ENCODE assay signal across 1 mouse cellular context in the genomic region with DNA sequence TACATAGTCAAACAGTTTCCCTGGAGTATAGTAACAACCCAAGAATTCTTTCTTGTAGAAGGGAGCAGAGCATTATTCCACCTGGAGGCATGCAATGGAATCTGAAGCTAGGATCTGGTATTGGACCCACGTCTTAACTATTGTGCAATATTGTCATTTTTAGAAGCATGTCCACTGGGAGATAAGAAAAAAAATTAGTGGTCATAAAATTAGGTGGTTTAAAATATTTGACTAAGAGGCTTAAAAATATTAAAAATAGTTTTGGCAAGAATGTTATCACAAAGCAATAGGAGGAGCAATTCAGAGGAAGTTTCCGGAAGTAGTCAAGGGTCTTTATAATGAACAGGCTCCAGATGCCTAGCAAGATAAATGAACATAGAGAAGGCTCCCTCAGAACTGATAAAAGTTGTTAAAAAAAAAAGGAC.
TF ChIP-seq lines count a peak whose summit lies in the region.

No protein-coding gene starts in this region.

TF ChIP-seq in MEL, 35 proteins besides CTCF, POLR2A, EP300 and RAD21 (continued from another document):
- TF ChIP-seq UBTF (IDR thresholded peaks at IDR 0.05; ENCODE audit: borderline replicate concordance, insufficient read depth, low read depth, low read length) (no peak), POLR2AphosphoS2 (IDR thresholded peaks at IDR 0.05; ENCODE audit: low read length) (no peak), NELFE (IDR thresholded peaks at IDR 0.05; ENCODE audit: low read depth, low read length) (no peak), MYC (IDR thresholded peaks at IDR 0.05; ENCODE audit: low read depth, low read length) (no peak), MXI1 (IDR thresholded peaks at IDR 0.05; ENCODE audit: low read depth, low read length) (peak; percentile 51; the same call in 1 of the 2 replicates), MAFK (IDR thresholded peaks at IDR 0.05; ENCODE audit: borderline replicate concordance, low read depth, low read length) (no peak), ZMIZ1 (IDR thresholded peaks at IDR 0.05; ENCODE audit: low read depth, low read length) (0 out of 2 replicates have a peak, but pooled peaks have one; percentile 29), USF1 (IDR thresholded peaks at IDR 0.05; ENCODE audit: low read depth, low read length) (no peak), MAX (IDR thresholded peaks at IDR 0.05; ENCODE audit: low read length) (no peak), TBP (IDR thresholded peaks at IDR 0.05; ENCODE audit: low read depth, low read length) (no peak), CHD1 (IDR thresholded peaks at IDR 0.05; ENCODE audit: low read depth, low read length) (peak; percentile 84; the same call in 1 of the 2 replicates), MEF2A (IDR thresholded peaks at IDR 0.05; ENCODE audit: extremely low read depth, insufficient replicate concordance, low read depth, low read length, poor library complexity, severe bottlenecking) (peak; percentile 87; the same call in 1 of the 2 replicates), NRF1 (IDR thresholded peaks at IDR 0.05; ENCODE audit: insufficient read depth, low read depth, low read length, poor library complexity, severe bottlenecking) (no peak), HCFC1 (IDR thresholded peaks at IDR 0.05; ENCODE audit: low read depth, low read length) (no peak), MYB (IDR thresholded peaks at IDR 0.05; ENCODE audit: low read depth, low read length) (no peak)
